In genomic region chr8:85362211-85362610, GRCm38 (mm10) we compare ENCODE assay signal across 21 mouse cellular contexts. TPM values are rescaled to one million over a fixed set of nuclear protein-coding genes. Genes with fewer than 3 reads are reported as not detected.
DNase-seq lines count a peak whose midpoint lies in the region; ATAC-seq and TF ChIP-seq lines count a peak whose summit lies in the region.
"Had no signal": no experiment of that assay in that cellular context is flagged by ENCODE, and none has a peak within 500 bp of the region (broad histone marks: within the 10 kb centered on the region; RNA-seq: fewer than 3 reads in every experiment).

No protein-coding gene starts in this region.

- TF ChIP-seq EP300 in liver, postnatal 0 days (IDR thresholded peaks at IDR 0.05; ENCODE audit: low read depth): no peak
- TF ChIP-seq EP300 in stomach, postnatal 0 days (optimal IDR thresholded peaks at IDR 0.05): no peak

- peak overlapping the region; percentile 84 for H3K9ac ChIP-seq in heart, embryonic 12.5 days
- H3K9ac ChIP-seq in liver, embryonic 16.5 days (ENCODE audit: low read depth, low read length): no peak overlapping the region
- no peak overlapping the region for H3K9ac ChIP-seq in liver, postnatal 0 days (replicated peaks)
- no peak overlapping the region for H3K9ac ChIP-seq in stomach, postnatal 0 days (ENCODE audit: low read length)
- H3K9ac ChIP-seq: embryonic facial prominence, embryonic 12.5 days; forebrain, embryonic 15.5 days; hindbrain, embryonic 12.5 days had no signal

- peaks cover 45% of the 10 kb centered on the region for H3K4me1 ChIP-seq in heart, embryonic 12.5 days (replicated peaks)
- H3K4me1 ChIP-seq in liver, embryonic 16.5 days (ENCODE audit: control insufficient read depth, low read depth, low read length): peaks cover 19% of the 10 kb centered on the region
- H3K4me1 ChIP-seq in liver, postnatal 0 days (ENCODE audit: insufficient read depth): peaks cover 10% of the 10 kb centered on the region; the same call in 1 of the 2 replicates
- H3K4me1 ChIP-seq in stomach, postnatal 0 days (replicated peaks; ENCODE audit: control insufficient read depth, insufficient read depth): no peaks in the 10 kb centered on the region
- H3K4me1 ChIP-seq: forebrain, embryonic 15.5 days had no signal

- DNase-seq in heart, adult 11 months: peak; percentile 91
- DNase-seq in heart, postnatal 4 days: no peak
- DNase-seq in heart, postnatal 25 days (ENCODE audit: low spot score): no peak
- no peak for DNase-seq in liver, postnatal 0 days
- no peak for DNase-seq in stomach, postnatal 0 days (ENCODE audit: low spot score)
- DNase-seq: adrenal gland, postnatal 10 days; cerebellum, adult 11 months; cerebellum, adult 8-10 months; cerebellum, postnatal 14 days; embryo, embryonic 11 days; gastrocnemius, postnatal 36 days; kidney, adult 8-10 months had no signal

- peaks cover 31% of the 10 kb centered on the region for H3K36me3 ChIP-seq in heart, embryonic 12.5 days
- peaks cover 25% of the 10 kb centered on the region for H3K36me3 ChIP-seq in liver, embryonic 16.5 days (ENCODE audit: control insufficient read depth, insufficient read depth)
- H3K36me3 ChIP-seq in liver, postnatal 0 days (replicated peaks; ENCODE audit: insufficient read depth, low read length): peaks cover 16% of the 10 kb centered on the region; the same call in 1 of the 2 replicates
- H3K36me3 ChIP-seq in stomach, postnatal 0 days (ENCODE audit: control insufficient read depth, insufficient read depth, low read length): no peaks in the 10 kb centered on the region
- H3K36me3 ChIP-seq: embryonic facial prominence, embryonic 12.5 days; forebrain, embryonic 15.5 days; hindbrain, embryonic 12.5 days had no signal

- H3K27ac ChIP-seq in heart, embryonic 12.5 days (ENCODE audit: poor library complexity, severe bottlenecking): peak overlapping the region; percentile 61
- 0 out of 2 replicates have a peak overlapping the region, but pooled peaks have one; percentile 16 for H3K27ac ChIP-seq in liver, embryonic 16.5 days (ENCODE audit: low read length)
- no peak overlapping the region for H3K27ac ChIP-seq in liver, postnatal 0 days (ENCODE audit: low read depth)
- no peak overlapping the region for H3K27ac ChIP-seq in stomach, postnatal 0 days (replicated peaks)
- H3K27ac ChIP-seq: embryonic facial prominence, embryonic 12.5 days; forebrain, embryonic 15.5 days; hindbrain, embryonic 12.5 days had no signal

- H3K4me2 ChIP-seq in heart, embryonic 12.5 days: peak overlapping the region; percentile 81
- no peak overlapping the region for H3K4me2 ChIP-seq in liver, embryonic 16.5 days (ENCODE audit: low read depth, low read length)
- H3K4me2 ChIP-seq in liver, postnatal 0 days (ENCODE audit: low read depth, low read length): no peak overlapping the region
- no peak overlapping the region for H3K4me2 ChIP-seq in stomach, postnatal 0 days (replicated peaks; ENCODE audit: low read depth)
- H3K4me2 ChIP-seq: embryonic facial prominence, embryonic 12.5 days; forebrain, embryonic 15.5 days; hindbrain, embryonic 12.5 days had no signal

- peak overlapping the region; percentile 62 for H3K4me3 ChIP-seq in heart, embryonic 12.5 days
- H3K4me3 ChIP-seq in liver, embryonic 16.5 days (ENCODE audit: low read depth, low read length): no peak overlapping the region
- H3K4me3 ChIP-seq in liver, postnatal 0 days (ENCODE audit: low read depth, low read length): no peak overlapping the region
- H3K4me3 ChIP-seq in stomach, postnatal 0 days (ENCODE audit: low read depth, low read length): no peak overlapping the region
- H3K4me3 ChIP-seq: embryonic facial prominence, embryonic 12.5 days; forebrain, embryonic 15.5 days; hindbrain, embryonic 12.5 days had no signal

- 48% methylated on average over 4 of the region's 4 CpGs for WGBS in heart, embryonic 12.5 days
- WGBS in liver, embryonic 16.5 days (ENCODE audit: insufficient replicate concordance): 75% methylated on average over 4 of the region's 4 CpGs
- 80% methylated on average over 4 of the region's 4 CpGs for WGBS in liver, postnatal 0 days (ENCODE audit: insufficient replicate concordance)
- 69% methylated on average over 4 of the region's 4 CpGs for WGBS in stomach, postnatal 0 days

- no peak for TF ChIP-seq CTCF in liver, postnatal 0 days (IDR thresholded peaks at IDR 0.05; ENCODE audit: low read depth)
- TF ChIP-seq CTCF in stomach, postnatal 0 days (IDR thresholded peaks at IDR 0.05; ENCODE audit: low read depth): no peak

- H3K27me3 ChIP-seq in heart, embryonic 12.5 days (replicated peaks): no peaks in the 10 kb centered on the region
- no peaks in the 10 kb centered on the region for H3K27me3 ChIP-seq in liver, embryonic 16.5 days (ENCODE audit: control insufficient read depth, insufficient read depth, low read depth, low read length)
- H3K27me3 ChIP-seq in liver, postnatal 0 days (ENCODE audit: insufficient read depth, low read length): no peaks in the 10 kb centered on the region
- no peaks in the 10 kb centered on the region for H3K27me3 ChIP-seq in stomach, postnatal 0 days (ENCODE audit: control insufficient read depth, insufficient read depth, low read length)
- H3K27me3 ChIP-seq: embryonic facial prominence, embryonic 12.5 days; forebrain, embryonic 15.5 days; hindbrain, embryonic 12.5 days had no signal

- no peaks in the 10 kb centered on the region for H3K9me3 ChIP-seq in heart, embryonic 12.5 days (replicated peaks)
- H3K9me3 ChIP-seq in liver, embryonic 16.5 days (replicated peaks; ENCODE audit: control insufficient read depth, low read length): no peaks in the 10 kb centered on the region
- no peaks in the 10 kb centered on the region for H3K9me3 ChIP-seq in liver, postnatal 0 days (ENCODE audit: low read length)
- H3K9me3 ChIP-seq in stomach, postnatal 0 days (ENCODE audit: control insufficient read depth, low read length): no peaks in the 10 kb centered on the region
- H3K9me3 ChIP-seq: embryonic facial prominence, embryonic 12.5 days; forebrain, embryonic 15.5 days; hindbrain, embryonic 12.5 days had no signal

- no peak for ATAC-seq in heart, embryonic 12.5 days (ENCODE audit: insufficient number of reproducible peaks, low FRiP score)
- no peak for ATAC-seq in liver, embryonic 16.5 days (ENCODE audit: low read depth)
- no peak for ATAC-seq in liver, postnatal 0 days
- ATAC-seq in stomach, postnatal 0 days (ENCODE audit: low FRiP score, low TSS enrichment): no peak
- ATAC-seq: forebrain, embryonic 15.5 days; hindbrain, embryonic 16.5 days; inflammation-experienced regulatory T-cells, adult 6 months; intestine, postnatal 0 days had no signal

- intact Hi-C loops in heart, postnatal 25 days (cut with DNase I): loop anchor here (5.0 kb wide), 1 partner anchor 35 kb away; no protein-coding TSS in a partner anchor

RNA-seq across cellular contexts. Expression of gene Mylk3, which starts 23.9 kb away (rescaled TPM):
- 100 to 1,000 TPM; 245 to 262 TPM for total RNA-seq in heart, postnatal 4 days (2021)
- 211 and 224 TPM in 2 replicates for polyA plus RNA-seq in heart, embryonic 12.5 days (2016; fragmentation: Nextera tagmentation; extraction: Ambion mirVana)
- total RNA-seq in heart, postnatal 25 days (2021): 100 to 1,000 TPM; 367 to 440 TPM
- 66.3 and 66.8 TPM in 2 replicates for polyA plus RNA-seq in liver, embryonic 16.5 days (2015; fragmentation: Nextera tagmentation; extraction: Ambion mirVana)
- polyA plus RNA-seq in liver, postnatal 0 days (2015; fragmentation: Nextera tagmentation; extraction: Ambion mirVana): 21.2 and 24.2 TPM in 2 replicates
- polyA plus RNA-seq in stomach, postnatal 0 days (2015; fragmentation: Nextera tagmentation; extraction: Ambion mirVana): 0.10 and 0.13 TPM in 2 replicates
- polyA plus RNA-seq: C2C12; inflammation-experienced regulatory T-cells, adult 6 months had no signal

Comparison
In these comparisons a context has a peak if more than half of its experiments do, and no peak if none do; other contexts are left out.
1. H3K27ac ChIP-seq: peak in heart, embryonic 12.5 days (single experiment) and liver, embryonic 16.5 days (single experiment); none in liver, postnatal 0 days (single experiment) and stomach, postnatal 0 days (single experiment).
2. RNA of gene Mylk3, which starts 23.9 kb away (polyA plus RNA-seq): 211 to 224 TPM in heart, embryonic 12.5 days, 66.3 to 66.8 TPM in liver, embryonic 16.5 days and 21.2 to 24.2 TPM in liver, postnatal 0 days; 0.10 to 0.13 TPM in stomach, postnatal 0 days; every median in the first group is over 10 times any median in the second.